Mouse (Mus musculus): ENCODE results near the gene Acsl1.
"Not testable (repeated sequence)": the region's sequence is repeated elsewhere in the genome, so short reads cannot be mapped to it uniquely, and the experiment has no call there.

Gene Acsl1

DNA sequence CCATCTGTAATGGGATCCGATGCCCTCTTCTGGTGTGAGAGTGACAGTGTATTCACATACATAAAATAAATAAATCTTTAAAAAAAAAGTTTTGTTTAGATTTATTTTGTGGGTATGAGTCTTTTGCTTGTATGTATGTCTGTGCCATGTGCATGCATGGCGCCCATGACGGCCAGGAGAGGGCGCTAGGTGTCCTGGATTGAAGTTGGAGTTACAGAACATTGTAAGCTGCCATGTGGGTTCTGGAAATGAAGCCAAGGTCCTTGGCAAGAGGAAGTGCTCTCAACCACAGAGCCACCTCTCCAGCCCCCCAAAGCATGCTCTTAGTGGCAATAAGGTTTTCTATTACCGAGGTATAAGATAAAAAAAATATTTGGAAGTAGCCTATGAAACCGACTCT, 88.6 kb downstream of the Acsl1 start:
- DNase-seq (ENCODE audit: low read depth), result peak; percentile 47

- DNase-seq (ENCODE audit: low read depth), result no peak
These were observed 91.5 kb downstream of the Acsl1 start for GRCm38 (mm10) chr8:46562333-46562732.

DNA sequence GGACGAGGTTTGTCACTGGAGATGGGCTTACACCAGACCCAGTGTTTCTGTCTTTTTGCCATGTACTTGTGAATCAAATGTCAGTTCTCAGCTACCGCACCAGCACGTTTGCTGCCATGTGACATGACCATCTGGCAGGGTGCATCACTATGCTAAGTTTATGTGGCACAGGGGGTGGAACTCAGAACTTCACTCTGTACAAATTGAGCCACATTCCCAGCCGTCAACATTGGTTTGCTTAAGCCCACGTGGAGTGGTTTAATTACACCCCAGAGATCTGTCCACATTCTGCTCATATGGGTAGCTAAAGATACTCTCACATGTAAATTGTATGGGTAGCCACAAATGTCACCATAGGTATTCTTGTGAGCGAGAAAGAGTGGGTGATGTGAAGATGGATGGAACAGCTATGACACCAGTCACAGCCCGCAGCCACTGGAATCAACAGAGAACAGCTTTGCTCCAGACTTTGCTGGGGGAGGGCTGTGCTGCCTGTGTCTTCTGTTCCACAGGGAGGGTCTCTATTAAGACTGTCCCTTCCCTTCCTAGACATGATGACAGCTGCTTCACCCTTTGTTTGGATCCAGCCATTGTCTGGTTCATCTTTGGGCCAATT, 96.2 kb downstream of the Acsl1 start:
- no peak for DNase-seq (ENCODE audit: low read depth)

GRCm38 (mm10) chr8:46567946-46568345, 97.1 kb downstream of the Acsl1 start:
- DNase-seq (ENCODE audit: low read depth), result no peak

DNA sequence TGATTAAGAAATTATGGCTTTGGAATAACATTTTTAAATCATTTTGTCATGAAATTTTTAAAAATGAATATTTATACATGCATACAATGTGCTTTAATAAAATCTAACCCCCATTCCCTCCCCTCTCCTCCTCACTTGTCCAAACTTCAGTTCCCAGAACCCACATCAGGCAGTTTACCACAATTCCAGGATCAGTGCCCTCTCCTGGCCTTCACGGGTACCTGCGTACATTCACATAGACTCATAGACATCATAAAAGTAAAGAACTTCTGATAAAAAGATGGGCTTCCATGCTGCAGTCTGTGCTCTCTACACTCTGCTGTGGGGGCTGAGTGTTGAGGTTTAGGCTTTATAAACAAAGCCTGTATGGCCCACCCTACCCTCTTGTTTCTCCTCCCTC, 98.1 kb downstream of the Acsl1 start:
- no peak for DNase-seq (ENCODE audit: low read depth)

- DNase-seq (ENCODE audit: low read depth), result no peak
These were observed 99.0 kb downstream of the Acsl1 start for GRCm38 (mm10) chr8:46569659-46570441.

GRCm38 (mm10) chr8:46570673-46571072, 99.8 kb downstream of the Acsl1 start:
- DNase-seq (ENCODE audit: low read depth), result no peak

GRCm38 (mm10) chr8:46573446-46573845, 102.6 kb downstream of the Acsl1 start:
- DNase-seq (ENCODE audit: low read depth), result no peak

DNA sequence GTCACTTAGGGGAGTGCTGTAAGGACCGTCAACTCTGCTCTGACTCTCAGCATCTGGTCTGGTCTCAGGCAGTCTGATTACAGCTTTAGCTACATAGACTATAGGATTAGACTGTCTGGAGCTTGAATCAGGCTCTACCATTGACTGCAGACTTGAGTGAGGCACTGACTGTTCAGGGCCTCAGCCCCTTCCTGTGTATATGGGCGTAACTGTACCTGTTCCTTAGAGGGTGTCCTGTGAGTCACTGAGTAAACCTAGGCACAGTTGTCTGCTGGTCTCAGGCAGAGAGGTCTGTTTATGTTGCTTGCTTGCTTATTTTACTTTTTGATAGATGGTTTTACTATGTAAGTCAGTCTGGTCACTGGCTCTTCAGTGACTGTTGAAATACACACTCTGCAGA, 103.1 kb downstream of the Acsl1 start:
- no peak for DNase-seq (ENCODE audit: low read depth)

DNA sequence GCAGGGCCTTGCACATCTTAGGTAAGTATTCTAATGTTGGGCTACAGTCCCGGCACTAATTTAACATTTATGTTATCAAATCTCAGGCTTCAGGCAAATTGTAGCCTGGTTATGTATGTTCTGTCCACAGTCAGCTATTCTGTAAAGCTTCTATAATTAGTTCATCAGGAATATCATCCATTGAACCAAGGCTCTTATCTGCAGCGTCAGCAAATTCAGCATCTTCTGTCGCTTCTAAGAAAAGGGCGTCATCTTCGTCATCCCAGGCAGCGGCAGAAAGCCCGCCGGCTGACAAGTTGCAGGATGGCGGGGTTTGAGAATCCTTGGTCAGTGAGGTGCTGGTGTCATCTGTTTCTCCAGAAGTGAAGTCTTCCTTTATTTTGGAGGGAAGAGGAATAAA, 108.0 kb downstream of the Acsl1 start:
- no peak for DNase-seq (ENCODE audit: low read depth)

DNA sequence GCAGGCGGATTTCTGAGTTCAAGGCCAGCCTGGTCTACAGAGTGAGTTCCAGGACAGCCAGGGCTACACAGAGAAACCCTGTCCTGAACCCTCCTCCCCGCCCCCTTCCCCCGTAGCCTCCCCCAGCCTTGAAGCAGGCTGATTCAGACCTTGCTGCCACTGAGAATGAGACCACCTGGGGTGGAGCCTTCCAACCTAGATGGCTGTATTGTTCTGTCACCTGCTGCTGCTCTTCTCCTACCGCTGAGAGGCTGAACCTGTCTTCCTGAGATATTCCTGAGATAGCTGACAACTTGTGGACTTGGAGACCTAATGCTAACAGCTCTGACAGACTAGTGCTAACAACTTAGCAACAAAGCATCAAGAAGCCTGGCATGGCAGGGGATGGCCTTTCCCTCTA, 113.5 kb downstream of the Acsl1 start:
- DNase-seq (ENCODE audit: low read depth), result not testable (repeated sequence)

DNA sequence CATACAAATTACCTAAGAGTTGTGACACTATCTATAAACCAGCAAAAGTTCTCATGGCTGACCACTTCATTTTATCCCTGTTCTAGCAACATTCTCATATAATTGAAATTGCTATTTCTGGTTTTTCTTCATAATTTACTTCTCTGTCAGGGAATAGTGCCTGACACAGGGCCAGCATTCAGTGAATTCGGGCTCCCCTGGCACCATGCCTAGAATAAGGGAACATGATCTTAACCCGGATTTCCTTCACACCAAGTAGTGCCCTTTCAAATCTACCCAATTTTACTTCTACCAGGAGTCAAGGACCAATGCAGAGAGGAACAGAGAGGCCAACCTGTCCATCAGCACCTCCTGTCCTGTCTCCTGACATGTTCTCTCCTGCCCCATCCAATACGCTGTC, 114.7 kb downstream of the Acsl1 start:
- no peak for DNase-seq (ENCODE audit: low read depth)
